Mouse (Mus musculus) left cerebral cortex, postnatal 25 days (tissue): ENCODE data around the gene Slc4a4. TPM values are rescaled to one million over a fixed set of nuclear protein-coding genes. Genes with fewer than 3 reads are reported as not detected.
"Not testable (repeated sequence)": the region's sequence is repeated elsewhere in the genome, so short reads cannot be mapped to it uniquely, and the experiment has no call there.

Experiments used
- DNase-seq, 2 experiments: peaks; one replicate each; pipeline ENCODE4 v3.0.0; 2022; ENCODE audit warnings: low spot score in 2 of 2, mixed read lengths in 1 of 2
- intact Hi-C: fragments of 180-260 bp; cut with DNase I; formaldehyde crosslinking; loops from one replicate; pipeline ENCODE4 v1.15.1; 2025
- total RNA-seq, 2 experiments: library from RNA; stranded (reverse); gene quantifications; 2 replicates each; pipeline ENCODE4 v1.2.3; 2021

The Slc4a4 gene
- total RNA-seq, 2 experiments from 2014 or later, result 85.9 to 133 TPM

DNA sequence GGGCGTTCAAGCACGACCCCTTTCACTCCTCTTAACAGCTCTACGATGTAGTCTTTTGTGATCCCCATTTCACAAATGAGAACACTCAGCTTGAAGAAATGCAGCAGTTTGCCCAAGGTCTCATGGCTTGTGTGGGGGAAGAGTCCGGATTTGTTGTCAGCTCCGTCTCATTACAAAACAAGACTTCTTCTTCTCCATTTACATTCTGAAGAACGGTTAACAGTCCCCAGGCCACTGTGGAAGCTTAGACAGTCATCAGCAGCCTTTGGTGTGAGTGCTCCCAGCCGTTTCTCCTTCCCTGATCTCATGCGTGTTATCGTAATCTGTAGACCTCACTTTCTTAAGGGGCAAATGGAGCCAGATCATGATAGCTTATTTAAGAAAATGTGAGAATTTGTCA, 218.7 kb downstream of the Slc4a4 start:
- DNase-seq, result no peak
- intact Hi-C loops, result no loop called here

DNA sequence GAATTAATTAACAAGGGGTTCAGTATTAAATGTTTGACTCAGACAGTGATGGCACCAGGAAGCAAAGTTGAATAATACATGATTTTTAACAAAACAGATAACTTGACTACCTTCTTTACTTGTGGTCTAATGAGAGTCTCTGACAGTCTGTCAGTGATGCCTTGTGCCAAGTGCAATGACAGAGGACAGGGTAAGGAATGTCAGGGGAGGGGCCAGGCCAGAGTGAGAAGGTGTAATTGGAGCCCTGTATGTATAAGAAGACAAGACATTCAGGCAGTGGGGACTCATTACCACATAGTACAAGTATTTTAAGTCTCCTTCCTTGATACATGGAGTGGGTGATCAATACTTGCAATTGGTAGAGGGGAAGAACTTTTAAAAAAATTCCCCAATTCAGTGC, 219.6 kb downstream of the Slc4a4 start:
- intact Hi-C loops, result no loop called here
- no peak for DNase-seq

GRCm38 (mm10) chr5:89108809-89109208, 222.2 kb downstream of the Slc4a4 start:
- intact Hi-C loops, result no loop called here
- no peak for DNase-seq

GRCm38 (mm10) chr5:89109832-89110231, 223.2 kb downstream of the Slc4a4 start:
- intact Hi-C loops, result no loop called here
- no peak for DNase-seq

GRCm38 (mm10) chr5:89111987-89112386, 225.4 kb downstream of the Slc4a4 start:
- DNase-seq, intact Hi-C loops: not testable (repeated sequence)

DNA sequence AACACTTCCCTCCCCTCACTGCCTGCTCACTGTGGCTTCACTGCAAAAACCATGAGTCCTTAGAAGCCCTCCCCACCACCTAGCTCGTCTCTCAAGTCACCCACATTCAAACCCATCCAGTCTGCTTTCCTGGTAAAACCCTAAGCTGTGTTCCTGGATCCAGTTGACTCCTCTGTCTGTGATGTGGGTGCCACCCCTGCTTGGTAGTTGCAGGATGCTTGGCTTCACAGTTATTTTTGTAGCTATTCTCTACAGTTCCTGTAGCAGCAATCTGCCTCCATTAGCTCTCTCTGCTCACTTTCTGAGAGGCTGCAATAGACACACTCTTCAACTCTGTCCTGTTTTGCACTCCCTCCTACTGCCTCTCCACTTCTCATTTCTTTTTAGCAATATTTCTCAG, 234.3 kb downstream of the Slc4a4 start:
- peak in 1 of 2 experiments; percentile 77 for DNase-seq
- intact Hi-C loops, result loop anchor here (2.0 kb wide), 1 partner anchor 14 kb away; no protein-coding TSS in a partner anchor

DNA sequence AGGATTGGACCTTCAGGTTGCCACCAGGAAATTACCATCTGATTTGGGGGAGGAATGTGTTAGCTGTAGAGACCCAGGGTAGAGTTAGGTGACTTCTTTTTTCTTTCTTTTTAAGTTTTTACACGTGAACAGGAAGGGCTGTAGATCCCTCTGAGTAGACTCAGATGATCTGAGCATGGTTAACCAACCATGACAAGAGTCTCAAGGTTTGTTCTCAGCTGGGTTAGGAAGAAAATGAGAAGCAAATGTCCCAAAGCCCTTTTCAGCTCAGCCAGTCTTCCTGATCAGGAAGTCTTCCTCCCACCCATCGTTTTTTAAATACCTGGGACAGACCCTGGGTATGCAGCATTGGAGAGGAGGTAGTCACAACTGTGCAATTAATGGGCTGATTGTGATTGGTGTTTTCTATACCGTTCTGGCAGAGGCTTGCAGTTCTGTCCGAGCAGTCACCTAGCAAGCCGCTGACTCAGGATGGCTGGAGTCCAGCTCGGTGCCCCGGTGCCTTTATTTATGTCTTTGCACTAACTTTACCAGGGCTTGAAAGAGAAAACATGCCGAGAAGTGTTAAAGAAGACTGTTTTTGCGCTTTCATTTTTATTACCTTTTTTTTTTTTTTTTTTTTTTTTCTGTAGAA, 236.8 kb downstream of the Slc4a4 start:
- DNase-seq, result no peak
- intact Hi-C loops, result no loop called here

- DNase-seq, result no peak
- intact Hi-C loops, result no loop called here
Observed at GRCm38 (mm10) chr5:89128210-89128609, 241.6 kb downstream of the Slc4a4 start.

DNA sequence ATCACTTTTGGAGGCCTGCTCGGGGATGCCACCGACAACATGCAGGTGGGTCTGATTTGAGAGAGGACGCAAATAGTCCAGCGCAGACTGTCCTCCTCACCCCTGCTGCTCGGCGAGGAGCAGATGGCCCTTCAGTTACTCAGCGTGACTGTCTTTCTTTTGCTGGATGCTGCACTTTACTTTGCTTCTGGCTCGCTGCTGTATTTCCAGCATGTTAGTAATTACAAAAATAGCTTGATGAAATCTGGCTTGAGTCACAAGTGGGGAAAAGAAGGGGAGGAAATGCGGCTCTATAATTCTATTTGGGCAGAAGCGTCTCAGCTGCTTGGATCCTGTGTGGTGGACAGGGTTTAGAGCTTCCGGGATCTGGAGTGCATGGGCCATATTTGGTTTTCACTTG, 249.2 kb downstream of the Slc4a4 start:
- intact Hi-C loops, result loop anchor here (2.0 kb wide), 1 partner anchor 15 kb away; no protein-coding TSS in a partner anchor
- DNase-seq, result peak; percentile 62 to 90

DNA sequence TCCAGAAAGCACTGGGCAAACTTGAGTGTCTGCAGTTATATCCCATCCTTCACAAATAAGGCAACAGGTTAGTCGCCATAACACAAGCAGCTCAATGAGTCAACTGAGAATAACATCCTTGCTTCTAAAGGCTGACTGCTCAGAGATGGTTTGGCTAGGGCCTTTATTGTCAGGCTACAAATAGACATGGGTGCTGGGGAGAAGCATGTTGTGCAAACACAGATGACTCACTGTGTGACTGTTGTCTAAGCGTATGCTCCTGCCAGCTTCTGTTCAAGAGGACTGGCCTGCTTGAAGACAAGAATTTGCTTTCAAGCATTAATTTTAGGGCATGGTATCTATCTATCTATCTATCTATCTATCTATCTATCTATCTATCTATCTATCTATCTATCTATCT, 253.5 kb downstream of the Slc4a4 start:
- intact Hi-C loops, result loop anchor here (2.0 to 5.0 kb wide), 3 partner anchors 128 to 211 kb away; no protein-coding TSS in a partner anchor
- peak in 1 of 2 experiments; percentile 61 for DNase-seq

GRCm38 (mm10) chr5:89141761-89142160, 255.1 kb downstream of the Slc4a4 start:
- DNase-seq, result peak; percentile 18 to 81
- intact Hi-C loops, result loop anchor here (2.0 to 5.0 kb wide), 3 partner anchors 129 to 213 kb away; no protein-coding TSS in a partner anchor

- no peak for DNase-seq
- intact Hi-C loops, result no loop called here
Observed at GRCm38 (mm10) chr5:89146276-89146675, 259.7 kb downstream of the Slc4a4 start.

- intact Hi-C loops, result no loop called here
Observed at GRCm38 (mm10) chr5:89147282-89147790, 260.7 kb downstream of the Slc4a4 start.

DNA sequence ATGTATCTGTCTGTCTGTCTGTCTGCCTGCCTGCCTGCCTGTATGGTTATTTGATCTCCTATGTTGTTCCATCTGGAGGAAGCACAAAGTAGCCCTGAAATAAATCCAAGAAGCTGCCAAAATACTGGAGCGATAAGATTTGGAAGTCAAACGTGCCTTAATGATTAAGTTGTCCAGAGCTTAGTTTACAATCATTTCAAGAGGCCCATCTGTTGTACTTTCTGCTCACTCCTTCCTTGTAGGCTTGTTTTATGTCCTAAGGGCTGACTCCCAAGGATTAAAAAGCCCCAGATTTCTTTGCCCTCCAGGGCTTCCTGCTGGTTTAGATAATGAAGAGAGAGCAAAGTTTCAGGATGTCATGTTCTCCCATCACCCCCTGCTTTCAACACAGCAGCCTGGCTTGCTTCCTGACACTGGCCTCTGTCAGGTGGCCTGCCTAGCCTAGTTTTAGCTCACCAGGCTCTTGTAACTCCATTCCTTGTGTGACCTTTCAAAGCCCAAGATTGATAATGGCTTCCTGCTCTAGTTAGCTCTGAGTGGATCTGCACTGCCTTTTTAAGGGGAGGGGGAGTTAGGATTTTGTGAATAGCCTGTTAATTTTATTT, 262.9 kb downstream of the Slc4a4 start:
- DNase-seq, result no peak
- intact Hi-C loops, result no loop called here

More at GRCm38 (mm10) chr5:89147282-89147790, 260.7 kb downstream of the Slc4a4 start:
- DNase-seq, result no peak

GRCm38 (mm10) chr5:89151076-89151475, 264.5 kb downstream of the Slc4a4 start:
- no peak for DNase-seq
- intact Hi-C loops, result no loop called here

DNA sequence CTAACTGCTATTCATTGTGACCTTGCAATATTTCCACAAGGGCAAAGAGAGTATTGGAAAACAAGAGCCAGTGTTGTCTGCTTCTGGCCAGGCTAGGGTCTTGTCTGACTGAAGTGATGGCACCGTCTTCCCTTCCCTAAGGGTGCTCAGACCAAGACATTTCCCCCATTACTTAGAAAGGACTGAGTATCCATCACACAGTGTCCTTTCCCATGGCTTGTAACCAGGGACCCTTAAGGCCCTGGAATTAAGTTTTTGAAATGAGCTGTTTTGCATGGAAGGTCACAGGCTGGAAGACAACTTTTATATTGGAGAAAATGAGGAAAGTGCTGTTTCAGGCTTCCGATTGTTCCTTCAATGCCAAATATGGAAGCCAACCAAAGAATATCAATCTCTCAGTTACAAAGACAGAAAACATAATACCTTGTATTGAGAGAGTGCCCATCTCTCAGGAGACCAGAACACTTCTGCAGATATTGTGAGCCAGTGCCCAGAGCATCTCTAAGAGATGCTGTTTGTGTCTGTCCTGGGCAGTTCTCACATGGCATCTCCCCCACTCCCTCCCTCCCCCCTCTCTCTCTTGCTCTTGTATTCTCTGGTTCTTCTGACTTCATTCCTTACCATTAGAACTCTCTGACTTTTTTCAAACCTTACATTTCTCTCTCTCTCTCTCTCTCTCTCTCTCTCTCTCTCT, 284.6 kb downstream of the Slc4a4 start:
- no peak for DNase-seq
- intact Hi-C loops, result no loop called here

GRCm38 (mm10) chr5:89190063-89190462, 303.4 kb downstream of the Slc4a4 start:
- intact Hi-C loops, result no loop called here
- DNase-seq, result no peak

DNA sequence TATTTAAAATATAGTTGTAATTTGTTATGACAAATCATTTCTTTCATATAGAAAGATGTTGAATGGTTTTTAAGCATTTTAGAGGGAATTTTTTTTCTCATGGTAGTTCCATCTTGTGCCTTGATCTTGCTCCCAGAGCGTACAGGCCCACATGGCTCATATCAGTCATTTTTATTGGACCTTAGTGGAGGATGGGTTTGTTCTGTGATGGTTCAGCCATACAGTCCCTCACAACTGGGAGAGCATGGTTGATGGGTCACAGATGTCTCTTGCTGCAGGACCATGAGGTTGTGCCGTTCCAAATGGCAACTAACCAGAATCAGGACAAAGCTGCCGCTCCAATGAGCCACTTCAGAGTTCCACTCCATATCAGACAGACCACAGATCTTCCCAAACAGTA, 308.0 kb downstream of the Slc4a4 start:
- no peak for DNase-seq

GRCm38 (mm10) chr5:89198501-89198900, 311.9 kb downstream of the Slc4a4 start:
- intact Hi-C loops, result no loop called here
- no peak for DNase-seq

More for the DNA sequence above, 308.0 kb downstream of the Slc4a4 start:
- intact Hi-C loops, result no loop called here

GRCm38 (mm10) chr5:89209973-89210703, 323.5 kb downstream of the Slc4a4 start:
- intact Hi-C loops, result no loop called here
- no peak for DNase-seq
